Mouse (Mus musculus) midbrain, embryonic 14.5 days (tissue): Measurements from ENCODE around the gene Rpl12. TPM values are rescaled to one million over a fixed set of nuclear protein-coding genes. Genes with fewer than 3 reads are reported as not detected.
"Not testable (repeated sequence)": the region's sequence is repeated elsewhere in the genome, so short reads cannot be mapped to it uniquely, and the experiment has no call there.

ENCODE experiments used
- ATAC-seq: fragments of 200-750 bp; cut with Nextera tagmentation; 2 replicates; pipeline ENCODE4 v1.8.0; 2017; ENCODE audit warnings: moderate number of reproducible peaks, moderate library complexity; ENCODE audit not compliant: low FRiP score, low TSS enrichment
- DNase-seq: peaks from one replicate; pipeline ENCODE4 v3.0.0-alpha.2; 2015
- H3K27ac ChIP-seq: fragments of 300-500 bp; sonication (generic); replicated peaks from 2 replicates; pipeline ENCODE4 v1.5.1; 2014; ENCODE audit warnings: mild to moderate bottlenecking, low read depth, low read length, moderate library complexity
- H3K27me3 ChIP-seq: fragments of 300-500 bp; sonication (generic); 2 replicates; pipeline ENCODE4 v1.6.1; 2014; ENCODE audit warnings: low read length, control low read depth, mixed read lengths; ENCODE audit not compliant: control insufficient read depth, insufficient read depth
- H3K36me3 ChIP-seq: fragments of 300-500 bp; sonication (generic); 2 replicates; pipeline ENCODE4 v1.6.1; 2014; ENCODE audit warnings: low read length, control low read depth; ENCODE audit not compliant: control insufficient read depth, insufficient read depth
- H3K4me1 ChIP-seq: fragments of 300-500 bp; sonication (generic); 2 replicates; pipeline ENCODE4 v1.6.1; 2014; ENCODE audit warnings: mild to moderate bottlenecking, antibody characterized with exemption, low read length, control low read depth; ENCODE audit not compliant: control insufficient read depth, insufficient read depth
- H3K4me2 ChIP-seq: fragments of 300-500 bp; sonication (generic); 2 replicates; pipeline ENCODE4 v1.6.1; 2014; ENCODE audit warnings: mild to moderate bottlenecking, low read length, moderate library complexity
- H3K4me3 ChIP-seq: fragments of 300-500 bp; sonication (generic); replicated peaks from 2 replicates; pipeline ENCODE4 v1.5.1; 2014; ENCODE audit warnings: low read depth, low read length
- H3K9ac ChIP-seq: fragments of 300-500 bp; sonication (generic); replicated peaks from 2 replicates; pipeline ENCODE4 v1.6.1; 2014; ENCODE audit warnings: mild to moderate bottlenecking, low read length, moderate library complexity
- H3K9me3 ChIP-seq: fragments of 300-500 bp; sonication (generic); 2 replicates; pipeline ENCODE4 v1.6.1; 2016; ENCODE audit warnings: low read length, control low read depth, mixed read lengths; ENCODE audit not compliant: control insufficient read depth
- WGBS: fragments of 180-500 bp; shearing (Covaris S2); extraction: QIAGEN DNeasy Blood & Tissue Kit; methylation state at CpG from one replicate; pipeline ENCODE4 v1.1.7; 2014; 5-methylcytosine and 5-hydroxymethylcytosine counted together
- polyA plus RNA-seq: library from polyadenylated mRNA; unstranded; fragments of >200 nt; fragmentation: Nextera tagmentation; extraction: Ambion mirVana; gene quantifications from 2 replicates; pipeline ENCODE4 v1.2.1, GENCODE M21; 2014

Gene Rpl12
- polyA plus RNA-seq, 1 experiment from 2014 or later, result 105 TPM

DNA sequence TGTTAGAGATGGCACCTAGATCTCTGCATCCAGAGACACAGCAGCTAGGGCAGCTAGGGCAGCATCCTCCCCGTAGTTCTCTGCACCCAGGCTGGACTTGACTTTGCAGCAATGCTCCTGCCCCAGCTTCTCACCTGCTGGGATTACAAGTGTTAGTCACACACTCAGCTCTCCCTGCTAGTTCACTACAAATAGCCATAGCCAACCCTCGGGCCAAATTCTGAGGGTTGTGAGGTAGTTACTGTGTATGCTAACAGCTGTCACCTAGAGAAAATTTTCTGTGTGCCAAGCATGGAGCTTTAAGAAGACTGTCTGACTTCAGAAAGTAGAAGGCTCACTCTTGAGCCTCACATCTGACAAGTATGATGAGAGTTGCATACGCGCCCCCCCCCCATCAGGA, 36.4 kb downstream of the Rpl12 start:
- no peak overlapping the region for H3K9ac ChIP-seq
- H3K27ac ChIP-seq, result no peak overlapping the region
- no peaks in the 10 kb centered on the region for H3K27me3 ChIP-seq
- H3K4me2 ChIP-seq, result no peak overlapping the region
- H3K9me3 ChIP-seq, result no peaks in the 10 kb centered on the region
- ATAC-seq (no peak), DNase-seq (no peak)
- 79% methylated on average over 4 of the region's 4 CpGs for WGBS
- no peak overlapping the region for H3K4me3 ChIP-seq
- H3K4me1 ChIP-seq, result no peaks in the 10 kb centered on the region
- H3K36me3 ChIP-seq, result 0 out of 2 replicates have a peak, but pooled peaks cover 6% of the 10 kb centered on the region

DNA sequence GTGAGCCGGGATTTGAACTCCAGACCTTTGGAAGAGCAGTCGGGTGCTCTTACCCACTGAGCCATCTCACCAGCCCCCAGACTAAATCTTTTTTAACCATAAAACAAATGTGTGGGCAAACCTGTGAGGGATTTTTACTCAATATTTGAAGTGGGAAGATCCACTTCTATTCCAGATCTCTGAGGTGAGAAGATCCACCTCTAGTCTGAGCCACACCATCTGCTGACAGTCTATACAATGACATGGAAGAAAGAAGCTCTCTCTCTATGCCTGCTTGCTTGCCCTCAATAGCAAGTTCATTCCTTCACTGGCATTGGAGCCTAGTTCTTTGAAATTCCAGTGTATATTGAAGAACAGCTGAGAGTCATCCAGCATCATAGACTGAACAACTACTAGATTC, 38.4 kb downstream of the Rpl12 start:
- Histone ChIP-seq H3K9ac (no peak overlapping the region), H3K9me3 (no peaks in the 10 kb centered on the region), H3K4me1 (no peaks in the 10 kb centered on the region), H3K4me2 (no peak overlapping the region), H3K27me3 (no peaks in the 10 kb centered on the region), H3K4me3 (no peak overlapping the region), H3K36me3 (peaks cover 18% of the 10 kb centered on the region; the same call in 1 of the 2 replicates), H3K27ac (no peak overlapping the region)
- ATAC-seq, result no peak
- no peak for DNase-seq
- WGBS, result 91% methylated on average over 2 of the region's 2 CpGs

DNA sequence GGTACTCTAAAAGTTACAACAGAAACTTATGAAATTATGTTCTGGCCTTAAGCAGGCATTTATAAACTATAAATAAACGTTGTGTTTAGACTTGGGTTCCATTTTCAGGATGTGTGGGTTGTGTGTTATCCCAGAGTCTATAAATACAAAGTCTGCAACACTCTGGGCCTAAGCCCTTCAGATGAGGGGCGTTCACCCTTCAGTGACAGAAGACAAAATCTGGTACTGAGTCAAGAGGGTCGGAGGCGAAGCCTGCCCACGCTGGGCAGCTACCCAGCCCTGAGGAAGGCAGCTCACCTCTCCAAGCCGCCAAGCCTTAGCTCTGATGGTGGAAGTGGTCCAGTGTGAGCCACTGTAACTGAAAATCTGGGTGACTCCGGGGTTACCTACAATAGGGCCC, 40.8 kb downstream of the Rpl12 start:
- H3K27ac ChIP-seq, result no peak overlapping the region
- H3K36me3 ChIP-seq, result peaks cover 18% of the 10 kb centered on the region; the same call in 1 of the 2 replicates
- H3K9ac ChIP-seq, result no peak overlapping the region
- DNase-seq (no peak), ATAC-seq (no peak)
- no peak overlapping the region for H3K4me3 ChIP-seq
- no peaks in the 10 kb centered on the region for H3K9me3 ChIP-seq
- H3K27me3 ChIP-seq, result no peaks in the 10 kb centered on the region
- H3K4me2 ChIP-seq, result no peak overlapping the region
- no peaks in the 10 kb centered on the region for H3K4me1 ChIP-seq
- WGBS, result 87% methylated on average over 7 of the region's 7 CpGs

DNA sequence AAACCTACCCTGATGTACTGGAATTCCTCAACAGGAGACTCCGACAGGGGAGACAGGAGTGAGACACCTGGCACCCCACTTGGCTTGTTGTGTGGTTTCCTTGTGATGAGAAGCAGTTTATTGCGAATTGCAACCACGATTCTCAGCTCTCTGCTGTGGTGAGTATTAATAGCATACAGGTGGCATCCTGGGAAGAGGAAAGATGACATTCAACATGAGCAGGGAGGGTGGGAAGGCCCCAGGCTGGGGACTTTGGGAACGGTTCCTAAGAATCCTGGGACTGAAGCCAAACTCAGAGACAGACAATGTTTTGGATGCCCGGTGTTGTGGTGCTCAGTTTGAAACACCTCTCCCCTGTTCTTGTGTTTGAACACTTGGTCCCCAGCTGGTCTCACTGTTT, 43.7 kb downstream of the Rpl12 start:
- Histone ChIP-seq H3K27ac (no peak overlapping the region), H3K36me3 (peaks cover 17% of the 10 kb centered on the region; the same call in 1 of the 2 replicates), H3K4me1 (no peaks in the 10 kb centered on the region), H3K4me2 (no peak overlapping the region), H3K9me3 (no peaks in the 10 kb centered on the region), H3K27me3 (no peaks in the 10 kb centered on the region), H3K4me3 (no peak overlapping the region), H3K9ac (no peak overlapping the region)
- DNase-seq (no peak), ATAC-seq (no peak)
- WGBS, result 84% methylated on average over 5 of the region's 5 CpGs

DNA sequence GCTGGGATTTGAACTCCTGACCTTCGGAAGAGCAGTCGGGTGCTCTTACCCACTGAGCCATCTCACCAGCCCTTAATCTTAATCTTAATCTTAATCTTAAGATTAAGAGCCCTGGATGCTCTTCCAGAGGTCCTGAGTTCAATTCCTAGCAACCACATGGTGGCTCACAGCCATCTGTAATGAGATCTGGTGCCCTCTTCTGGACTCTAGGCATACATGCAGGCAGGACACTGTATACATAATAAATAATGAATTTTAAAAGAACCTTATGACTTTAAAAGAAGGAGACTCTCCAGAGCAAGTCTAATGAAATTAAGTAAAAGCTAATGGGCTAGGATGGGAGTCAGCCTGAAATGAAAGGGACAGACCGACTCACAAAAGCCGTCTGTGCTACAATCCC, 47.7 kb downstream of the Rpl12 start:
- WGBS, result 87% methylated on average over 4 of the region's 4 CpGs
- H3K27ac ChIP-seq, result not testable (repeated sequence)

DNA sequence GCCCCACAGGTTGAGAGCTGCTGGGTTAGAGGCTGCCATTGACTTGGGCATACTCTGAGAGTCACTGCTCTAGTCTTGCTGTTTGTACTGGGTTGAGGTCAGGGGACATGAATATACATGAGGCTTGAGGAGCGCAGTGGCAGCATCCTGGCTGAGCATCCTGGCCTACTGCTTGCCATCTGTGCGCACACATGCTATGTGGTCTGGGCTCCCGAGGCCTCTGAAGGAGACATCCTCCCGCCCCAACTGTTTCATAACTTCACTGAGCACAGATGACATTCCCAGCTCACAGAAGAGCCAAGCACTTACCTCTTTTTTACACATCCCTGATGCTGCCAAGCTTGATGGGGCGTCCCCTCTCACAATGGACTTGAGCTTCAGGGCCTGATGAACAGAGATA, 53.5 kb downstream of the Rpl12 start:
- peak; percentile 27 for DNase-seq
- no peak overlapping the region for H3K4me2 ChIP-seq
- H3K27ac ChIP-seq, result no peak overlapping the region
- no peaks in the 10 kb centered on the region for H3K27me3 ChIP-seq
- no peaks in the 10 kb centered on the region for H3K9me3 ChIP-seq
- ATAC-seq, result no peak; the same call in 1 of the 2 replicates
- no peaks in the 10 kb centered on the region for H3K36me3 ChIP-seq
- no peaks in the 10 kb centered on the region for H3K4me1 ChIP-seq
- no peak overlapping the region for H3K4me3 ChIP-seq
- no peak overlapping the region for H3K9ac ChIP-seq
- 61% methylated on average over 5 of the region's 5 CpGs for WGBS

More for the DNA sequence above, 47.7 kb downstream of the Rpl12 start:
- not testable (repeated sequence) for H3K9ac ChIP-seq, H3K27me3 ChIP-seq, H3K4me3 ChIP-seq, H3K4me1 ChIP-seq, H3K9me3 ChIP-seq, H3K36me3 ChIP-seq, ATAC-seq, H3K4me2 ChIP-seq
- peak; percentile 7 for DNase-seq

Other genes with a start within 250 kb of the Rpl12 start
- 61.4 and 76.5 TPM in 2 replicates for gene Cdk9, start 248.5 kb upstream of the Rpl12 start, polyA plus RNA-seq
- 45.8 and 45.9 TPM in 2 replicates for gene Sh2d3c, start 240.5 kb upstream of the Rpl12 start, polyA plus RNA-seq
- gene 6330409D20Rik, start 220.5 kb upstream of the Rpl12 start, polyA plus RNA-seq, result 3.2 and 4.6 TPM in 2 replicates
- 50.5 and 51.1 TPM in 2 replicates for gene Tor2a, start 204.3 kb upstream of the Rpl12 start, polyA plus RNA-seq
- 0.41 and 0.80 TPM in 2 replicates for gene Ttc16, start 185.9 kb upstream of the Rpl12 start, polyA plus RNA-seq
- gene Ptrh1, start 185.8 kb upstream of the Rpl12 start, polyA plus RNA-seq, result 3.5 TPM in 2 replicates
- gene Cfap157, start 177.1 kb upstream of the Rpl12 start, polyA plus RNA-seq, result 0.38 and 0.39 TPM in 2 replicates
- gene Stxbp1, start 114.3 kb upstream of the Rpl12 start, polyA plus RNA-seq, result 240 and 245 TPM in 2 replicates
- gene Fam129b, start 85.4 kb upstream of the Rpl12 start, polyA plus RNA-seq, result 13.6 and 19.8 TPM in 2 replicates
- gene Lrsam1, start 55 bp downstream of the Rpl12 start, polyA plus RNA-seq, result 19.8 and 20.2 TPM in 2 replicates
- 16.0 and 18.2 TPM in 2 replicates for gene Slc2a8, start 20.5 kb downstream of the Rpl12 start, polyA plus RNA-seq
- gene Garnl3, start 170.1 kb downstream of the Rpl12 start, polyA plus RNA-seq, result 44.4 and 51.1 TPM in 2 replicates